Mouse (Mus musculus) liver, adult 2 months (tissue): ENCODE data around the gene Chaf1b.

Experiments used
- CTCF ChIP-seq: fragments of 200-500 bp; IDR thresholded peaks from 2 replicates; pipeline ENCODE4 v1.5.1; 2011; ENCODE audit warnings: low read depth, low read length, control low read depth
- POLR2A ChIP-seq: fragments of 200-500 bp; IDR thresholded peaks from 2 replicates; pipeline ENCODE4 v1.6.1; 2011; ENCODE audit warnings: low read length, control low read depth; ENCODE audit not compliant: insufficient read depth; ENCODE audit errors: extremely low read depth

- TF ChIP-seq CTCF (no peak), POLR2A (no peak)
These were observed 4.8 kb downstream of the Chaf1b start for GRCm38 (mm10) chr16:93888481-93888880.
